Mouse (Mus musculus) hindbrain, postnatal 0 days (tissue): ENCODE measurements around the gene Gm40193. TPM values are rescaled to one million over a fixed set of nuclear protein-coding genes. Genes with fewer than 3 reads are reported as not detected.
"Not testable (repeated sequence)": the region's sequence is repeated elsewhere in the genome, so short reads cannot be mapped to it uniquely, and the experiment has no call there.

Experiments used
- ATAC-seq: fragments of 200-750 bp; cut with Nextera tagmentation; 2 replicates; pipeline ENCODE4 v1.8.0; 2017; ENCODE audit warnings: mild to moderate bottlenecking, moderate TSS enrichment, moderate library complexity
- DNase-seq: peaks from one replicate; pipeline ENCODE4 v3.0.0-alpha.2; 2015; ENCODE audit warnings: low spot score
- H3K27ac ChIP-seq: fragments of 300-500 bp; sonication (generic); 2 replicates; pipeline ENCODE4 v1.5.1; 2014; ENCODE audit warnings: mild to moderate bottlenecking
- H3K27me3 ChIP-seq: fragments of 300-500 bp; sonication (generic); 2 replicates; pipeline ENCODE4 v1.6.1; 2014; ENCODE audit warnings: low read length, mixed read lengths; ENCODE audit not compliant: insufficient read depth
- H3K36me3 ChIP-seq: fragments of 300-500 bp; sonication (generic); 2 replicates; pipeline ENCODE4 v1.6.1; 2014; ENCODE audit warnings: low read length, mixed read lengths; ENCODE audit not compliant: insufficient read depth
- H3K4me1 ChIP-seq: fragments of 300-500 bp; sonication (generic); 2 replicates; pipeline ENCODE4 v1.6.1; 2014; ENCODE audit warnings: antibody characterized with exemption, low read length, mixed read lengths; ENCODE audit not compliant: insufficient read depth
- H3K4me2 ChIP-seq: fragments of 300-500 bp; sonication (generic); 2 replicates; pipeline ENCODE4 v1.6.1; 2014; ENCODE audit warnings: low read depth, mild to moderate bottlenecking, low read length, moderate library complexity, mixed read lengths
- H3K4me3 ChIP-seq: fragments of 300-500 bp; sonication (generic); 2 replicates; pipeline ENCODE4 v1.5.1; 2014; ENCODE audit warnings: low read length
- H3K9ac ChIP-seq: fragments of 300-500 bp; sonication (generic); replicated peaks from 2 replicates; pipeline ENCODE4 v1.6.1; 2014; ENCODE audit warnings: mild to moderate bottlenecking, low read length, moderate library complexity, mixed read lengths
- H3K9me3 ChIP-seq: fragments of 300-500 bp; sonication (generic); 2 replicates; pipeline ENCODE4 v1.6.1; 2016; ENCODE audit warnings: low read length, mixed read lengths
- CTCF ChIP-seq: IDR thresholded peaks from 2 replicates; pipeline ENCODE4 v1.5.1; 2016; ENCODE audit warnings: antibody characterized with exemption, control low read depth, low read depth
- WGBS: fragments of 180-500 bp; shearing (Covaris S2); extraction: QIAGEN DNeasy Blood & Tissue Kit; methylation state at CpG from one replicate; pipeline ENCODE4 v1.1.7; 2014; 5-methylcytosine and 5-hydroxymethylcytosine counted together
- polyA plus RNA-seq: library from polyadenylated mRNA; unstranded; fragments of >200 nt; fragmentation: Nextera tagmentation; extraction: Ambion mirVana; gene quantifications from 2 replicates; pipeline ENCODE4 v1.2.1, GENCODE M21; 2015
- total RNA-seq: library from RNA; depleted of rRNA; stranded (reverse); fragments of >200 nt; gene quantifications from 2 replicates; pipeline ENCODE4 v1.2.3, GENCODE M21; 2014

Gene Gm40193
- total and polyA plus RNA-seq, 2 experiments from 2014 or later, result not detected

DNA sequence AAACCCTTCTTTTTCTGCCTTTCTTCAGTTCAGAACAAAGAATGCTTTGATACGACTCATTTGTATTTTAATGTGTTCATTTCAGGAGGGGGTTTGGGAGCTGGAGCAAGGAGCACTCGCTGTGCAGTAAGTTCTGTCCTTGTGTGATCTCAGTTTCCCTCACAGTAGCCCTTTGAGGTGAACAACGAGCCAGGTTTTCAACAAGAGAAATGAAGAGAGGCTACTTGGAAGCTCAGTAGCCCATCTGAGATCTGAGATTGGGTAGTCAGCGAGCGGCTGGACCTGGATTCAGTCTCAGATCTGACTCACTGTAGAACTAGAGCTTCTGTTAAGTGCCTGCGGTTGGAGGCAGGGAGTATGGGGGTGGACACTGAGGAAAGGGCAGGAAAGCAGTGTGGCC, 41.1 kb upstream of the Gm40193 start:
- 50% methylated on average over 6 of the region's 6 CpGs for WGBS
- DNase-seq, result no peak
- H3K27me3 ChIP-seq, result no peaks in the 10 kb centered on the region

DNA sequence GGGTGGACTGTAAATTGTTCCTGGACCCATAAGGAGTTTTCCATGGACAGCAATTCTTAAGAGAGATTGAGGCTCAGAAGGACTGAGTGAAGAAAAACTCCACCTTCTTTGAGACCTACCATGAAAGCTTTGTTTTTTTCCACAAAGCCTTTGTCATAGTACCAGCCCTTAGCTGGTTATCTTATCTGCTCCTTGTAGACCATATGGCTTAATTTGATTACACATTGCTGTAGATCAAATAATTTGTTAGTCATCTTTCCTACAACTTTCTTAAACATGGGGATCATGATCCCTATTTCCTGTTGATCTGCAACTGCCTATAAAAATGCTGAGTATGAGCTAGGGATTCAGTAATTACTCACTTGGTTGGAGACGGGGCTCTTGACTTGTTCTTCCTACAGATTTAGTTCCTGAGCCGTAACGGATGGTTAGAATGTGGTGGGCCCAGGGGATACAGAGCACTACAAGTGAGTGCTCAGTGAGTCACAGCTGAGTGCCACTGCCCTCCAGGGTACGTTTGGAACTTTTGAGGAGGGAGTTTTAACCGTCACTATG, 39.7 kb upstream of the Gm40193 start:
- Histone ChIP-seq H3K9ac (no peak overlapping the region), H3K9me3 (no peaks in the 10 kb centered on the region), H3K4me1 (no peaks in the 10 kb centered on the region; the same call in 1 of the 2 replicates), H3K4me3 (no peak overlapping the region), H3K27ac (no peak overlapping the region), H3K36me3 (no peaks in the 10 kb centered on the region; the same call in 1 of the 2 replicates), H3K4me2 (no peak overlapping the region), H3K27me3 (no peaks in the 10 kb centered on the region)
- no peak for DNase-seq
- TF ChIP-seq CTCF, result no peak
- ATAC-seq, result no peak
- WGBS, result 55% methylated on average over 5 of the region's 5 CpGs

More for the DNA sequence above, 41.1 kb upstream of the Gm40193 start:
- no peak for TF ChIP-seq CTCF
- Histone ChIP-seq H3K27ac (peak overlapping the region; percentile 51; the same call in 1 of the 2 replicates), H3K36me3 (no peaks in the 10 kb centered on the region), H3K9ac (no peak overlapping the region), H3K4me2 (no peak overlapping the region), H3K9me3 (no peaks in the 10 kb centered on the region), H3K4me1 (no peaks in the 10 kb centered on the region; the same call in 1 of the 2 replicates), H3K4me3 (no peak overlapping the region)
- ATAC-seq, result no peak

DNA sequence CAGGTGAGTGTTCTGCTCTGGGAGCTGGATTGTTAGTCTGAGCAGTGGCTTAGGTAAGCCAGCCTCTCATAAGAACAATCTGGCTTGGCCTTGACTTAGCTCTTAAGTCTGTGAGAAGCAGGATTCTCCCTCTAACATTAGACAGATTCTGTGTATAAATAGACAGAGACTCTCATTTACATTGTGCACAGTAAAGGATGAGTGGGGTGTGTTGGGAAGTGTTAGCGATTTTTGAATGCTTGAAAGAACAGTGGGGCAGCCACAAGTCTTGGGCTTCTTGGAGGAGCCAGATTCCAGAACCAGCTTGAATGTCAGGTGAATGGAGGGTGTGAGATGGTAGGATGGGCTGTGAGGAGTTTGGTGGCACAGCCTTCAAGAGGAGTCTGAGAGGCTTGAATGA, 38.9 kb upstream of the Gm40193 start:
- no peak for DNase-seq
- 88% methylated on average over 1 of the region's 1 CpGs for WGBS
- no peak overlapping the region for H3K9ac ChIP-seq
- H3K36me3 ChIP-seq, result no peaks in the 10 kb centered on the region; the same call in 1 of the 2 replicates
- H3K4me1 ChIP-seq, result no peaks in the 10 kb centered on the region; the same call in 1 of the 2 replicates
- H3K4me2 ChIP-seq, result no peak overlapping the region
- no peak for ATAC-seq
- H3K27me3 ChIP-seq, result no peaks in the 10 kb centered on the region
- H3K27ac ChIP-seq, result no peak overlapping the region
- H3K4me3 ChIP-seq, result no peak overlapping the region
- TF ChIP-seq CTCF, result no peak
- no peaks in the 10 kb centered on the region for H3K9me3 ChIP-seq

DNA sequence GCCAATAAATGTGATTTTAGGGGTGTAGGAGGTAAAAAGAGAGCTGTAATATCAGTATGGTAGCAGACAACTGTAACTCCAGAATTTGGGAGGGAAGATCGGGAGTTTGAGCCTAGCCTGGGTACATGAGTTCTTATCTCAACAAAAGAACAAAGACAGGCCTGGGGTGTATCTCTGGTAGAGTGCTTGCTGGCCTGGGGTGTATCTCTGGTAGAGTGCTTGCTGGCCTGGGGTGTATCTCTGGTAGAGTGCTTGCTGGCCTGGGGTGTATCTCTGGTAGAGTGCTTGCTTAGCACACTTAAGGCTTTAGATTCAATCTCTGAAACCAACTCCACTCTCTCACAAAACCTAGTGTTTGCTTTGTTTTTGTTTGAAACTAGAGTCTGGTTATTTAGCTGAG, 37.9 kb upstream of the Gm40193 start:
- H3K4me1 ChIP-seq, H3K36me3 ChIP-seq, H3K9ac ChIP-seq, H3K9me3 ChIP-seq, H3K27me3 ChIP-seq, H3K4me2 ChIP-seq, H3K4me3 ChIP-seq, DNase-seq, H3K27ac ChIP-seq, ATAC-seq: not testable (repeated sequence)
- 89% methylated on average over 1 of the region's 1 CpGs for WGBS

DNA sequence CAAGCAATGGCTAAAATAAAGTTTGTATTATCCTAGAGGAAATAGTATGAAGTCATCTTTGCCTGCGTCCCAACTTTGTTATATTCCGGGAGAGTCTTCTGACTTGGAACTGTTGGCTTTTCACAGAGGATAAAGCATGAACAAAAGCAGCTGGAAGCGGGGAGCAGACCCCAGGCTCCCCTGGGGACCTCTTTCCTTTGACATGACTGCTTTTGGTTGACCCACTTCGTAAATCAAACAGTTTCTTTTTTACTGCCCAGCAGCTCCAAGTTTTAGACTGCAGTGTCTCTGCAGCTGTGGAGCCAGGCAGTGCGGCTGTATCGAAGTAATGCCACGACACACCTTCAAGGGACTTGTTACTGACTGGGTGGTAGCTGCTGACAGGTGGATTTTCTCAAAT, 33.8 kb upstream of the Gm40193 start:
- H3K36me3 ChIP-seq, result no peaks in the 10 kb centered on the region; the same call in 1 of the 2 replicates
- DNase-seq (no peak), ATAC-seq (no peak)
- peaks cover 13% of the 10 kb centered on the region for H3K4me1 ChIP-seq
- H3K4me3 ChIP-seq, result no peak overlapping the region
- no peak overlapping the region for H3K4me2 ChIP-seq
- 56% methylated on average over 7 of the region's 7 CpGs for WGBS
- TF ChIP-seq CTCF, result no peak
- no peak overlapping the region for H3K27ac ChIP-seq
- no peaks in the 10 kb centered on the region for H3K27me3 ChIP-seq
- no peaks in the 10 kb centered on the region for H3K9me3 ChIP-seq
- H3K9ac ChIP-seq, result no peak overlapping the region

DNA sequence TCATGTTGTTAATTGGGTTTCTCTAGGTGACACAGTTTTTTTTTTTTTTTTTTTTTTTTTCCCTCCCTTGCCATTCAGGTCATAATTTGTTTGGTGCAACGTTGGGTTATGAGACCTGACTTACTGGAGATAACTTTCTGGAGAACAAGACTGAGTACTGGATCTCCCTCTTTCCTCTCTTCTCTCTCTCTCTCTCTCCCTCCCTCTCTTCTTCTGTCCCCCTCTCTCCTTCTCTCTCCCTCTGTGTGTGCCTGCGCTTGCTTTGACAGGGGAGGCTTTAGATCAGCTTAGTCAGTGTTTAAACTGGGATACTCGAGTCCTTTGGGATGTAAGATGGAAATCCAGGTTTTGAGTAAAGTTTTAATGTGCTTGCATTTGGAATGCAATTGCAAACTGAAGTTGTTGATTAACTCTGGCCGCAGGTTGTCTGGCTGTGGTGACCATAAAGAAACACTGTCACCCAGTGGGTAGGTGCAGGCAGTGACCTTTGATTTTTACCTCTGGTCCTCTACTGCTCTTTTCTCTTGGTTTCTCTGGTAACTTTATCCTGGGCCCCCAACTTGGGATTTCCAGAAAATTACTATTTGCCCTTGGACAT, 31.6 kb upstream of the Gm40193 start:
- ATAC-seq (no peak), DNase-seq (no peak)
- Histone ChIP-seq H3K27me3 (no peaks in the 10 kb centered on the region), H3K27ac (no peak overlapping the region), H3K4me2 (peak overlapping the region; percentile 92), H3K4me1 (peaks cover 13% of the 10 kb centered on the region), H3K4me3 (peak overlapping the region; percentile 91), H3K9ac (peak overlapping the region; percentile 96; the same call in 1 of the 2 replicates), H3K36me3 (no peaks in the 10 kb centered on the region; the same call in 1 of the 2 replicates), H3K9me3 (no peaks in the 10 kb centered on the region)
- TF ChIP-seq CTCF, result no peak
- 35% methylated on average over 4 of the region's 4 CpGs for WGBS
